Mouse (Mus musculus) embryonic facial prominence, embryonic 12.5 days (tissue): ENCODE data around the gene Fam71e2. TPM values are rescaled to one million over a fixed set of nuclear protein-coding genes. Genes with fewer than 3 reads are reported as not detected.

Experiments used
- ATAC-seq: fragments of 200-750 bp; cut with Nextera tagmentation; 2 replicates; pipeline ENCODE4 v1.8.0; 2017; ENCODE audit not compliant: insufficient number of reproducible peaks, insufficient read depth, low FRiP score, low TSS enrichment
- H3K27ac ChIP-seq: fragments of 300-500 bp; sonication (generic); 2 replicates; pipeline ENCODE4 v1.5.1; 2016; ENCODE audit warnings: mild to moderate bottlenecking
- H3K27me3 ChIP-seq: fragments of 300-500 bp; sonication (generic); 2 replicates; pipeline ENCODE4 v1.6.1; 2016; ENCODE audit warnings: mild to moderate bottlenecking, moderate library complexity
- H3K36me3 ChIP-seq: fragments of 300-500 bp; sonication (generic); 2 replicates; pipeline ENCODE4 v1.6.1; 2016; ENCODE audit warnings: mild to moderate bottlenecking
- H3K4me1 ChIP-seq: fragments of 300-500 bp; sonication (generic); 2 replicates; pipeline ENCODE4 v1.6.1; 2016
- H3K4me2 ChIP-seq: fragments of 300-500 bp; sonication (generic); replicated peaks from 2 replicates; pipeline ENCODE4 v1.6.1; 2016; ENCODE audit warnings: mild to moderate bottlenecking, moderate library complexity
- H3K4me3 ChIP-seq: fragments of 300-500 bp; sonication (generic); 2 replicates; pipeline ENCODE4 v1.5.1; 2016; ENCODE audit warnings: mild to moderate bottlenecking
- H3K9ac ChIP-seq: fragments of 300-500 bp; sonication (generic); 2 replicates; pipeline ENCODE4 v1.6.1; 2016; ENCODE audit warnings: mild to moderate bottlenecking, moderate library complexity
- H3K9me3 ChIP-seq: fragments of 300-500 bp; sonication (generic); 2 replicates; pipeline ENCODE4 v1.6.1; 2016; ENCODE audit warnings: mild to moderate bottlenecking, moderate library complexity
- WGBS: fragments of 180-500 bp; shearing (Covaris S2); methylation state at CpG from one replicate; pipeline ENCODE4 v1.1.7; 2016; 5-methylcytosine and 5-hydroxymethylcytosine counted together
- polyA plus RNA-seq: library from polyadenylated mRNA; unstranded; fragments of >200 nt; fragmentation: Nextera tagmentation; extraction: Ambion mirVana; gene quantifications from 2 replicates; pipeline ENCODE4 v1.2.1, GENCODE M21; 2016

Fam71e2 gene
- polyA plus RNA-seq, 1 experiment from 2014 or later: not detected

DNA sequence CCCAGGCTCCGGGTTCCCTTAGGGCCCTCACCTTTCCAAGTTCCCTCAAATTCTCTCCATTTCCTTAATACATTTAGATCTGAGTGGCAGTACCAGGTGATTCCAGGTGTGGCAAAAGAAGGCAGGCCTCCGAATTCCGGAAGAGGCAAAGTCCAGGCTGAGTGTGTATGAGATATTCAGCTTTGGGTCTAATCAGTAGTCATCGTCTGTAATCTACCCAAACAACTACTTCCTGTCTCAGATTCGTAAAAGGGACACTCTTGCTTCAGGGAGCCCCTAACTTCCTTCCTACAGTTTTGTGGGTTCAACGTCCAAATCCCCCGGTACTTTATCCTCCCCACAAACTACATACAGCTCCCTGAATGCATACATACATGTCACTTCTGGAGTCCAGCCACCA lies 45.9 kb downstream of the Fam71e2 start, which contains the start of gene Tmem150b:
Tmem150b (minus strand) TSS at position 81 of the 400 bp plus-strand sequence.
- no peak for ATAC-seq
- H3K27me3 ChIP-seq: no peaks in the 10 kb centered on the region
- no peak within 1 kb of the TSS for H3K9ac ChIP-seq
- WGBS: 75% methylated on average over 7 of the region's 7 CpGs
- H3K4me1 ChIP-seq: no peaks in the 10 kb centered on the region
- H3K36me3 ChIP-seq: no peaks in the 10 kb centered on the region
- H3K9me3 ChIP-seq: no peaks in the 10 kb centered on the region
- no peak within 1 kb of the TSS for H3K27ac ChIP-seq
- H3K4me3 ChIP-seq: no peak within 1 kb of the TSS
- no peak within 1 kb of the TSS for H3K4me2 ChIP-seq

DNA sequence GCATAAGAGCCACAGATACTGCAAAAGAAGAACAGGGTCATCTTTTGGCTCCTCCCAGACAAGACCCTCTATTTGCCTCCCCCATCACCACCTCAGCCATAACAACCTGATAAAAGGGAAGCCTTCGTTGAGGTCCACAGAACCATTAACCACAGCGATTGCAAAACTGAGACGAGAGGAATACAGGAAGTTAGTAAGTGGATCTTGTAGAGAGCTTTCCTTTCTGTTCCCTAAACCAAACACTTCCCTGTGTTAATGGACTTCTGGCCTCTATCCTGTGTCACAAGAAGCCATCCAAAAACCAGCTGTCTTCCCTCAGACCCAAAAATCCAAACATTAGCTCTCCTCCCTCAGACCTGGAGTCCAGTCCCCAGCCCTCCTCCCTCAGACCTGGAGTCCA lies 46.7 kb downstream of the Fam71e2 start:
- Histone ChIP-seq H3K9me3 (no peaks in the 10 kb centered on the region), H3K4me3 (no peak overlapping the region), H3K27ac (no peak overlapping the region), H3K4me1 (no peaks in the 10 kb centered on the region), H3K4me2 (no peak overlapping the region), H3K9ac (no peak overlapping the region), H3K27me3 (no peaks in the 10 kb centered on the region), H3K36me3 (no peaks in the 10 kb centered on the region)
- ATAC-seq: no peak
- 69% methylated on average over 3 of the region's 3 CpGs for WGBS

DNA sequence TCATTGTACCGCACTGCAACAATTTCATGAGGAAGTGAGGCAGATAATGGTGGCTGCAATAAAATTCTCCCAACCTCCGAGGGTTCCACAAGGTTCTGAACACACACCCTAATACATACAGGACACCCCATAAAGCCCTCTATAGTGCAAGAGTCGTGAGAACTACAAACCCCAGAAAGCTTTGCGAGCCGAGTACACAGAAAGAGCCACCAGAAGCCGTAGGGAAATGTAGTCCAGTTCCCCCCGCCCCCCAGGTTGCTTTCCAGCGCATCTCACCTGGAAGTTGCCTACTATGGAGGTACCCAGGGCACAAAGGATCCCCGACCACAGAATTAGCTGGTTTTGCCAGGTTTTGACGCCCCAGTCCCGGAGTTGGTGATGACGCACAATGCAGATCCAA lies 47.6 kb downstream of the Fam71e2 start:
- H3K9me3 ChIP-seq: no peaks in the 10 kb centered on the region
- WGBS: 36% methylated on average over 12 of the region's 12 CpGs
- H3K4me1 ChIP-seq: no peaks in the 10 kb centered on the region
- H3K4me3 ChIP-seq: peak overlapping the region; percentile 25
- H3K36me3 ChIP-seq: no peaks in the 10 kb centered on the region
- H3K4me2 ChIP-seq: peak overlapping the region; percentile 41
- H3K9ac ChIP-seq: no peak overlapping the region; the same call in 1 of the 2 replicates
- ATAC-seq: no peak
- H3K27ac ChIP-seq: no peak overlapping the region
- H3K27me3 ChIP-seq: no peaks in the 10 kb centered on the region

DNA sequence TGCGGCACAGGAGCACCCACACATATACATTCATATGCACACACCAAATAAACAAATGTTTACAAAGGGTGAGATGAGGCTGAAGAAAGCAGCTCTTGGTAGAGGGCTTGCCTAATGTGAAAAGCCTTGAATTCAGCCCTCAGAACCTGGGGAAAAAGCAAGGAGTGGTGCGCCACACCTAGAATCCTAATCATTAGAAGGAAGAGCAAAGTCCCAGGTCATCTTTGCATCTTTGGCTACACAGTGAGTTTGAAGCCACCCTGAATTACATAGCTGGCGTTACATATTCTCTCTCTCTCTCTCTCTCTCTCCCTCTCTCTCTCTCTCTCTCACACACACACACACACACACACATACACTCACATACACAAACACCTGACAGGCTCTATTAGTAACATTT lies 51.8 kb downstream of the Fam71e2 start:
- H3K27ac ChIP-seq: no peak overlapping the region
- no peaks in the 10 kb centered on the region for H3K27me3 ChIP-seq
- H3K36me3 ChIP-seq: peaks cover 21% of the 10 kb centered on the region
- no peaks in the 10 kb centered on the region for H3K9me3 ChIP-seq
- no peaks in the 10 kb centered on the region for H3K4me1 ChIP-seq
- no peak for ATAC-seq
- H3K4me2 ChIP-seq: no peak overlapping the region
- no peak overlapping the region for H3K9ac ChIP-seq
- H3K4me3 ChIP-seq: no peak overlapping the region
- 93% methylated on average over 3 of the region's 3 CpGs for WGBS

DNA sequence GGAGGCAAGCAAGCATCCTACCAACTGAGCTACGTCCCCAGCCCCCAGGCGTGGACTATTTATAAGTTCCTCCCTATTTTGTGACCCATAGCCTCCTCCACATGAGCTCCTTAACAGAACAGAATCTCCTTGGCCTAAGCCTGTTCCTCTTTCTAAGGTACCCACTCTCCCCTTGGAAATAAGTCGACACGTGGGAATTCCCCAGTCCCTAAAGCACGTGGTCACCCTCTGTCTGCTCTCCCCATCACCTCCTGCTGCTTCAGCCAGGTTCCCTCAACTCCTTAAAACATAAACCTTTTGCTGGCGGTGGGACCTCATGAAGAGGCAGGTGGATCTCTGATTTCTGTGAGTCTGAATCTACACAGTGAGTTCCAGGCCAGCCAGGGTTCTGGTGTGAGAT lies 54.1 kb downstream of the Fam71e2 start:
- Histone ChIP-seq H3K9ac (no peak overlapping the region), H3K4me3 (no peak overlapping the region), H3K27me3 (no peaks in the 10 kb centered on the region), H3K36me3 (peaks cover 43% of the 10 kb centered on the region), H3K27ac (no peak overlapping the region), H3K4me1 (no peaks in the 10 kb centered on the region), H3K9me3 (no peaks in the 10 kb centered on the region), H3K4me2 (no peak overlapping the region)
- WGBS: 74% methylated on average over 6 of the region's 6 CpGs
- no peak for ATAC-seq

DNA sequence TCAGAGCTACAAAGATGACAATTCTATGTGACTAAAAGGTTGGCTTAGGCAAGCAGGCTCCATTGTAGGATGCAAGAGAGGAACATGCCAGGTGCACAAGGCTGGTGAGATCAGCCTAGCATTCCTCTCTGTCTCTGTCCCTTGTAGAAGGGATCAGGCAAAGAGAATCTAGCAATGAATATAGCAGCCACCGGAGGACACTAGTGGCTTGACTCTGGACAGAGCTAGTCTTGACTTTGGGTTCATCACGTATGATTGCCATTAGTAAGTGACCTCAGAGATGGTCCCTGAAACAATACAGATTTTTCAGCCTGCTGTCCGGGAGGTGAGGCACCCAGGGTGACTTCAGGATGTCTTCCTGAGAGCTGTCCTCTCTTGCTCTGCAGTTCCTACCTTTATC lies 58.5 kb downstream of the Fam71e2 start:
- no peaks in the 10 kb centered on the region for H3K9me3 ChIP-seq
- H3K27me3 ChIP-seq: no peaks in the 10 kb centered on the region
- peaks cover 81% of the 10 kb centered on the region for H3K36me3 ChIP-seq
- no peak overlapping the region for H3K4me2 ChIP-seq
- no peak overlapping the region for H3K27ac ChIP-seq
- H3K4me3 ChIP-seq: no peak overlapping the region
- no peak overlapping the region for H3K9ac ChIP-seq
- no peaks in the 10 kb centered on the region for H3K4me1 ChIP-seq
- WGBS: 82% methylated on average over 3 of the region's 3 CpGs
- no peak for ATAC-seq

DNA sequence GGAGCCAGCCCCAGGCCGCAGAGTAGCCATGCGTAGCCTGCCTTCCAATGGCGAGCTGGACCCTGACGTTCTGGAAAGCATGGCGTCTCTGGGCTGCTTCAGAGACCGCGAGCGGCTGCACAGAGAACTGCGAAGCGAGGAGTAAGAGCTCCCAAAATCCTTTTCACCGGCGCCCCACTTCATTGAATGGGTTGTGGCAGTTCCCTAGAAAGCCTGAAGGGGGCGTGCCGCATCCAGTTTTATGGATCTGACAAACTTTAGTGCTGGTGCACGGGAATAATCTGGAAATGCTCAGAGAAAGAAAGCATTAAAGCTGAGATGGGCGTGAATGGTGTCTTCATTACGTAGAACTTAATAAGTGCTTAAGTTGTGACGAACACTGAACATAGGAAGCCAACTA lies 66.0 kb downstream of the Fam71e2 start:
- Histone ChIP-seq H3K27ac (no peak overlapping the region), H3K4me3 (no peak overlapping the region)

More for the DNA sequence above, 66.0 kb downstream of the Fam71e2 start:
- Histone ChIP-seq H3K4me2 (no peak overlapping the region), H3K9me3 (no peaks in the 10 kb centered on the region), H3K4me1 (peaks cover 9% of the 10 kb centered on the region; the same call in 1 of the 2 replicates), H3K9ac (no peak overlapping the region), H3K27me3 (no peaks in the 10 kb centered on the region), H3K36me3 (peaks cover 71% of the 10 kb centered on the region)
- WGBS: 43% methylated on average over 18 of the region's 18 CpGs
- ATAC-seq: no peak

Other genes starting within 250 kb of the Fam71e2 start
- gene Tnni3, start 247.1 kb downstream of the Fam71e2 start, polyA plus RNA-seq: 4.4 and 4.6 TPM in 2 replicates
- 2.2 and 2.9 TPM in 2 replicates for gene Dnaaf3, start 238.8 kb downstream of the Fam71e2 start, polyA plus RNA-seq
- gene Syt5, start 223.8 kb downstream of the Fam71e2 start, polyA plus RNA-seq: 5.9 and 8.8 TPM in 2 replicates
- not detected in 2 replicates for gene Ptprh, start 167.3 kb downstream of the Fam71e2 start, polyA plus RNA-seq
- 1.9 and 2.2 TPM in 2 replicates for gene Tmem86b, start 139.9 kb downstream of the Fam71e2 start, polyA plus RNA-seq
- 10.6 and 11.7 TPM in 2 replicates for gene Ppp6r1, start 112.3 kb downstream of the Fam71e2 start, polyA plus RNA-seq
- 103 and 107 TPM in 2 replicates for gene Hspbp1, start 86.2 kb downstream of the Fam71e2 start, polyA plus RNA-seq
- gene Brsk1, start 80.7 kb downstream of the Fam71e2 start, polyA plus RNA-seq: 2.8 and 3.6 TPM in 2 replicates
- 0.33 TPM in 1 of 2 replicates, not detected in the other for gene Tmem150b, start 46.1 kb downstream of the Fam71e2 start, polyA plus RNA-seq
- gene Kmt5c, start 31.2 kb downstream of the Fam71e2 start, polyA plus RNA-seq: 71.1 and 77.3 TPM in 2 replicates
- gene Cox6b2, start 18.2 kb downstream of the Fam71e2 start, polyA plus RNA-seq: 66.1 and 67.8 TPM in 2 replicates
- 0.10 TPM in 1 of 2 replicates, not detected in the other for gene Il11, start 11.6 kb upstream of the Fam71e2 start, polyA plus RNA-seq
- gene Tmem190, start 11.6 kb upstream of the Fam71e2 start, polyA plus RNA-seq: not detected in 2 replicates
- gene Tmem238, start 18.4 kb upstream of the Fam71e2 start, polyA plus RNA-seq: 5.8 and 6.2 TPM in 2 replicates
- 388 and 404 TPM in 2 replicates for gene Rpl28, start 21.6 kb upstream of the Fam71e2 start, polyA plus RNA-seq
- 422 and 452 TPM in 2 replicates for gene Ube2s, start 41.3 kb upstream of the Fam71e2 start, polyA plus RNA-seq
- gene Shisa7, start 73.4 kb upstream of the Fam71e2 start, polyA plus RNA-seq: 0.48 and 0.52 TPM in 2 replicates
- gene Isoc2b, start 99.0 kb upstream of the Fam71e2 start, polyA plus RNA-seq: 4.1 and 4.4 TPM in 2 replicates
- 0.74 and 0.93 TPM in 2 replicates for gene Isoc2a, start 105.9 kb upstream of the Fam71e2 start, polyA plus RNA-seq
- gene Gm36210, start 135.2 kb upstream of the Fam71e2 start, polyA plus RNA-seq: not detected in 2 replicates
- gene Zfp628, start 143.9 kb upstream of the Fam71e2 start, polyA plus RNA-seq: 4.0 and 4.3 TPM in 2 replicates
- 5.4 and 7.7 TPM in 2 replicates for gene Nat14, start 150.7 kb upstream of the Fam71e2 start, polyA plus RNA-seq
- gene Ssc5d, start 154.5 kb upstream of the Fam71e2 start, polyA plus RNA-seq: 1.5 and 1.6 TPM in 2 replicates
- gene Sbk2, start 193.1 kb upstream of the Fam71e2 start, polyA plus RNA-seq: 0.20 and 0.32 TPM in 2 replicates
- gene Sbk3, start 199.9 kb upstream of the Fam71e2 start, polyA plus RNA-seq: 0.06 TPM in 1 of 2 replicates, not detected in the other
- gene Zfp579, start 224.9 kb upstream of the Fam71e2 start, polyA plus RNA-seq: 43.3 and 46.7 TPM in 2 replicates
- gene Zfp524, start 243.1 kb upstream of the Fam71e2 start, polyA plus RNA-seq: 9.3 and 10.6 TPM in 2 replicates
- gene Fiz1, start 243.4 kb upstream of the Fam71e2 start, polyA plus RNA-seq: 58.9 and 59.3 TPM in 2 replicates
- gene Gm44973, start 244.2 kb upstream of the Fam71e2 start, polyA plus RNA-seq: not detected in 2 replicates
- gene Zfp865, start 249.1 kb upstream of the Fam71e2 start, polyA plus RNA-seq: 8.2 TPM in 2 replicates
- gene Ccdc106, start 249.3 kb upstream of the Fam71e2 start, polyA plus RNA-seq: 35.5 and 38.4 TPM in 2 replicates